Mouse (Mus musculus): ENCODE measurements around the gene Arg1. TPM values are rescaled to one million over a fixed set of nuclear protein-coding genes. Genes with fewer than 3 reads are reported as not detected.

The Arg1 gene
- polyA plus RNA-seq, 1 experiment: 0.82 TPM

DNA sequence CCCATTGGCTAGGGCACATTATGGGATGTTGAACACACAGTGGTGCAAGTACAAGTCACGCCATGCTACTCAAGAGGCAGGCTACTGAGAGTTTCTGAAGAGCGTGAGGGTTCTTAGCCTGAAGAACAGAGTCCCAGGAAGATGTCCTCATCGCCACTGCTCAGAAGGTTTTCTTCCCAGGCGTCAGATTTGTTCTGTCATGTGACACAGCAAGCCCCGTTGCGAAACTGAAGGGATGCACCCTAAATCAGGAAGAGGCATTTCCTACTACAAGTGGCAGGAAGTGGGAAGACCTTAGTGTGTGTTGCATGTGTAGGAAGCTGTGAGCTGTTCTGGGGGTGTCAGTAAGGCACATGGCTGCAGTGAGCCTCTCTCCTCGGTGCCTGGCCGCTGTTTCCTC, 16.1 kb downstream of the Arg1 start:
- H3K27me3 ChIP-seq (ENCODE audit: control insufficient read depth, insufficient read depth, low read length): no peaks in the 10 kb centered on the region
- H3K4me3 ChIP-seq (replicated peaks; ENCODE audit: insufficient read depth, low read depth, low read length): no peak overlapping the region
- DNase-seq: no peak
- no peak overlapping the region for H3K27ac ChIP-seq (ENCODE audit: insufficient read depth, low read length)
- no peak for TF ChIP-seq POLR2A (IDR thresholded peaks at IDR 0.05; ENCODE audit: borderline replicate concordance, insufficient read depth, low read length)
- TF ChIP-seq CTCF (IDR thresholded peaks at IDR 0.05; ENCODE audit: borderline replicate concordance, insufficient read depth, low read depth, low read length): no peak
- no peaks in the 10 kb centered on the region; the same call in 1 of the 2 replicates for H3K4me1 ChIP-seq (ENCODE audit: control insufficient read depth, insufficient read depth, low read length)
- 92% methylated on average over 8 of the region's 8 CpGs for WGBS

DNA sequence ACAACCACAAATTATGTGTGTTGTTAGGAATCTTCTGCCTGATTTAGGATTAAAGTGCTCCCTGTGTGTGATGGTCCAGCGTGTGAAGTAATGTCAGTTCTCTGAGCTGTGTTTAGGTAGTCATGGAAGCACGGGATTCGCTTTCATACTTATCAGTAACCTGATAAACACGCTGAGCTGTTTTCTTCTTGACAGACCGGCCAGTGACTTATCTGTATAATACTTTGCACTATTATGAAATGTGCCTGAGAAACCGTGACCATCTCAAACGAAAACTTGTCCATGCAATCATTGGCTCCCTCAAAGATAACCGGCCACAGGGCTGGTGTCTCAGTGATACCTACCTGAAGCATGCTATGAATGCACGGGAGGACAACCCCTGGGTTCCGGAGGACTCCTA, 21.7 kb downstream of the Arg1 start:
- H3K27me3 ChIP-seq (ENCODE audit: control insufficient read depth, insufficient read depth, low read length): no peaks in the 10 kb centered on the region
- H3K27ac ChIP-seq (ENCODE audit: insufficient read depth, low read length): no peak overlapping the region
- H3K4me3 ChIP-seq (replicated peaks; ENCODE audit: insufficient read depth, low read depth, low read length): no peak overlapping the region
- no peaks in the 10 kb centered on the region; the same call in 1 of the 2 replicates for H3K4me1 ChIP-seq (ENCODE audit: control insufficient read depth, insufficient read depth, low read length)
- WGBS: 96% methylated on average over 10 of the region's 10 CpGs
- no peak for TF ChIP-seq POLR2A (IDR thresholded peaks at IDR 0.05; ENCODE audit: borderline replicate concordance, insufficient read depth, low read length)
- no peak for TF ChIP-seq CTCF (IDR thresholded peaks at IDR 0.05; ENCODE audit: borderline replicate concordance, insufficient read depth, low read depth, low read length)
- DNase-seq: no peak

DNA sequence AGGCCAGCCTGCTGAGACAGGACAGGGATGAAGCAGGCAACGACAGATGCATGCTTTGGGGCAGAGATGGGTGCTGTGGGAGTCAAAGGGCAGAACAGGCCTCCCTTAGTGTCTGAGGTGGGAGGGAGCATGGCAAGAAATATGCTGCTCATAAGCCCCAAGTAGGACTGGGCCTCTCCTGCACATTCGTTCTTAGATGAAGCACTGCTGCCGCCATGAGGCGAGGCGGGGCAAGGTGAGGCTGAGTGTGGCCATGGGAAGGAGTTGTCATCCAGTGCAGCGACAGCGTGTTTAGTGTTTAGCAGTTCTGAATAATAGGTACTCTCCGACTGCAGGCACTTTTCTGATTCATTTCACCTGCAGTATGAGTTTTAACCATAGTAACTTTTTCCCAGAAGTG, 31.4 kb downstream of the Arg1 start:
- peak; percentile 30 to 51 for DNase-seq
- 87% methylated on average over 8 of the region's 8 CpGs for whole genome bisulfite sequencing
- no peak overlapping the region for H3K4me3 ChIP-seq (replicated peaks; ENCODE audit: insufficient read depth, low read depth, low read length)
- TF ChIP-seq CTCF (IDR thresholded peaks at IDR 0.05; ENCODE audit: borderline replicate concordance, insufficient read depth, low read depth, low read length): peak; percentile 29; the same call in 1 of the 2 replicates
- no peak for TF ChIP-seq POLR2A (IDR thresholded peaks at IDR 0.05; ENCODE audit: borderline replicate concordance, insufficient read depth, low read length)
- no peaks in the 10 kb centered on the region for H3K4me1 ChIP-seq (ENCODE audit: control insufficient read depth, insufficient read depth, low read length)
- H3K27ac ChIP-seq (ENCODE audit: insufficient read depth, low read length): no peak overlapping the region
- H3K27me3 ChIP-seq (ENCODE audit: control insufficient read depth, insufficient read depth, low read length): no peaks in the 10 kb centered on the region

DNA sequence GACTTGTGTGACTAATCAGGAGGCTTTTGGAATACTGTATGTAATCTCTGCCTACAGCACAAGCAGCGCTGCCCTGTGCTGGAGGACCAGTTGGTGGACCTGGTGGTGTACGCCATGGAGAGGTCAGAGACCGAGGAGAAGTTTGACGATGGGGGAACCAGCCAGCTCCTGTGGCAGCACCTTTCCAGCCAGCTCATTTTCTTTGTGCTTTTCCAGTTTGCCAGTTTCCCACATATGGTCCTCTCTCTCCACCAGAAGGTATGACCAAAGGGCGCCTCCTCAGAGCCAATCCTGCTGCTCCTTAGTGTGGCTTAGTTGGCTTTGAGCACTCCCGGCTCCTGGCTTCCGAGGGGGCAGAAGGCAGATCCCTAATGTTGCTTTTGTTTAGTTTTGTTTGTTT, 38.9 kb downstream of the Arg1 start:
- Histone ChIP-seq H3K4me3 (replicated peaks; ENCODE audit: insufficient read depth, low read depth, low read length) (no peak overlapping the region), H3K4me1 (ENCODE audit: control insufficient read depth, insufficient read depth, low read length) (peaks cover 3% of the 10 kb centered on the region), H3K27me3 (ENCODE audit: control insufficient read depth, insufficient read depth, low read length) (no peaks in the 10 kb centered on the region), H3K27ac (ENCODE audit: insufficient read depth, low read length) (peak overlapping the region; percentile 25; the same call in 1 of the 2 replicates)
- WGBS: 57% methylated on average over 7 of the region's 7 CpGs
- TF ChIP-seq CTCF (IDR thresholded peaks at IDR 0.05; ENCODE audit: borderline replicate concordance, insufficient read depth, low read depth, low read length) (no peak), POLR2A (IDR thresholded peaks at IDR 0.05; ENCODE audit: borderline replicate concordance, insufficient read depth, low read length) (no peak)
- peak; percentile 58 to 75 for DNase-seq

DNA sequence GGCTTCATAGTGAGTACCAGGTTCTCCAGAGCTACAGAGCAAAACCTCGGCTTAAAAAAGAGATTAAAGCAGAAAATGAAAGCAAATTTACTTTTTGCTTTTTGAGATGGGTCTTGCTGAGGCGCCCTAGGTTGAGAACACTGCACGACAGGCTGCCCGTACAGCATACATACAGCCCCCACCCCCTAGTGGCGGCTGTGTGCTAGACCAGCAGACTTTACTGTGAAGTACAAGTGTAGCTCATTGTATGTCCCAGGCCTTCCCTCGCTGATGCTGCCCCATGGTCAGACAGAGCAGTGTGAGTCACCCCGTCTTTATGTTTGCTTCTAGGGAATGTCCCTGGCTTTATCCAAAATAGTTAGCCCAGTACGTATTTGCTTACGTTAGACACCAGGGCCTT, 41.3 kb downstream of the Arg1 start:
- no peak for DNase-seq
- 82% methylated on average over 9 of the region's 9 CpGs for WGBS
- Histone ChIP-seq H3K27me3 (ENCODE audit: control insufficient read depth, insufficient read depth, low read length) (no peaks in the 10 kb centered on the region), H3K4me1 (ENCODE audit: control insufficient read depth, insufficient read depth, low read length) (peaks cover 3% of the 10 kb centered on the region), H3K27ac (ENCODE audit: insufficient read depth, low read length) (no peak overlapping the region), H3K4me3 (replicated peaks; ENCODE audit: insufficient read depth, low read depth, low read length) (no peak overlapping the region)
- TF ChIP-seq CTCF (IDR thresholded peaks at IDR 0.05; ENCODE audit: borderline replicate concordance, insufficient read depth, low read depth, low read length) (no peak), POLR2A (IDR thresholded peaks at IDR 0.05; ENCODE audit: borderline replicate concordance, insufficient read depth, low read length) (no peak)

DNA sequence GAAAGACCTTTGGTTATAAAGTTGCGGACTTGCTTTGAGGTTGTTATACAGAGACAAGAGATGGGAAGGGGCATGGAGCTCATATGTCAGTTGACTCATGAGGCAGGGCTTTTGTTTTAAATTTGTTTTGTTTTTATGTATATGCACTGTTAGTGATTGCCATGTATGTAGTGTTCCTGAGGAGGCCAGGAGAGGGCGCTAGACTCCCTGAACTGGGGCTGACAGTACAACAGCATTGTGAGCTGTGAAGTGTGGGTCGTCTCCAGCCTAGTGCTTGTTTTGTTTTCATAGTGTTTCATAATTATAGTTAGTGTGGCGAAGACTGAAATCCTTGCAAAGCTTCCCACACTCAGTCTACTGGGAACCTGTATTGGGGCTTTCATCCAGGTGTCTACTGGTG, 53.7 kb downstream of the Arg1 start:
- TF ChIP-seq POLR2A (IDR thresholded peaks at IDR 0.05; ENCODE audit: borderline replicate concordance, insufficient read depth, low read length) (no peak), CTCF (IDR thresholded peaks at IDR 0.05; ENCODE audit: borderline replicate concordance, insufficient read depth, low read depth, low read length) (peak; percentile 32; the same call in 1 of the 2 replicates)
- 78% methylated on average over 4 of the region's 4 CpGs for WGBS
- Histone ChIP-seq H3K4me3 (replicated peaks; ENCODE audit: insufficient read depth, low read depth, low read length) (no peak overlapping the region), H3K4me1 (ENCODE audit: control insufficient read depth, insufficient read depth, low read length) (no peaks in the 10 kb centered on the region), H3K27ac (ENCODE audit: insufficient read depth, low read length) (no peak overlapping the region), H3K27me3 (ENCODE audit: control insufficient read depth, insufficient read depth, low read length) (no peaks in the 10 kb centered on the region)
- no peak for DNase-seq

DNA sequence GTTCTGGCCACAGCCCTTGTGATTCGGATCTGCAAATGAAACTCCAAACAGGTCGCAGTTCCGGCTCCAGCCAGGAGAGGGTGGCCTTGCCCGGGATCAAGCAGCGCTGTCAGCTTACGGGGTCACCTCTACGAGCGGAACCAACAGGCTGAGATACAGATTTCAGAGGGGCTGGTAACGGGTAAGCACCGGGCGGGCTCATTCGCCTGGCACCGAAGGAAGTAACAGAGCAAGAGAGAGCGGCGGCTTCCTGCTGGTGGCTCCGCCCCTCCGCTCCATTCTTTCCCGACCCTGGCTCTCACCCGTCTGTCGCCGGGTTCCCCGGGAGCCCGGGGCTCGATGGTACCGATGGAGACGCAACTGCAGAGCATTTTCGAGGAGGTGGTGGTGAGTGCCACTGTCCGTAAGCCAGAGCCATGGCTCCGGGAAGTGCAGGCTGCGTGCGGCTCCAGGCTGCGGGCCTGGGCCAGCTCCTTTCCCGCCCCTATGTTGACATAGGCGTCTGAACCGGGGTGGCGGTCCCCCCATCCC, 57.5 kb downstream of the Arg1 start, which contains the start of gene Med23:
TSS of gene Med23 (plus strand) at position 227 of the 531 bp plus-strand sequence.
- TF ChIP-seq CTCF (IDR thresholded peaks at IDR 0.05; ENCODE audit: borderline replicate concordance, insufficient read depth, low read depth, low read length): peak; percentile 99
- TF ChIP-seq POLR2A (IDR thresholded peaks at IDR 0.05; ENCODE audit: borderline replicate concordance, insufficient read depth, low read length): peak; percentile 53; the same call in 1 of the 2 replicates
- peak within 1 kb of the TSS; percentile 84 for H3K4me3 ChIP-seq (replicated peaks; ENCODE audit: insufficient read depth, low read depth, low read length)
- H3K27ac ChIP-seq (ENCODE audit: insufficient read depth, low read length): no peak within 1 kb of the TSS
- H3K4me1 ChIP-seq (ENCODE audit: control insufficient read depth, insufficient read depth, low read length): no peaks in the 10 kb centered on the region
- DNase-seq: peak; percentile 97 to 100
- under 1% methylated on average over 36 of the region's 36 CpGs for WGBS
- H3K27me3 ChIP-seq (ENCODE audit: control insufficient read depth, insufficient read depth, low read length): no peaks in the 10 kb centered on the region

Other genes with a start within 250 kb of the Arg1 start
- gene Enpp1, start 215.3 kb downstream of the Arg1 start, polyA plus RNA-seq (2012; rRNA removed): 4.0 TPM in 2 replicates
- 0.59 and 1.4 TPM in 2 replicates for gene Enpp3, start 84.7 kb downstream of the Arg1 start, polyA plus RNA-seq (2012; rRNA removed)
- gene Med23, start 57.5 kb downstream of the Arg1 start, polyA plus RNA-seq (2012; rRNA removed): 32.1 and 34.1 TPM in 2 replicates

Data from cerebellum, adult 2 months (tissue).